Mouse (Mus musculus): ENCODE results near the gene Gm20538. TPM values are rescaled to one million over a fixed set of nuclear protein-coding genes. Genes with fewer than 3 reads are reported as not detected.

The Gm20538 gene
- not detected for total RNA-seq (2021)
- long read RNA-seq, experiment 1 = 0 reads
- long read RNA-seq, experiment 2 = 0 reads

DNA sequence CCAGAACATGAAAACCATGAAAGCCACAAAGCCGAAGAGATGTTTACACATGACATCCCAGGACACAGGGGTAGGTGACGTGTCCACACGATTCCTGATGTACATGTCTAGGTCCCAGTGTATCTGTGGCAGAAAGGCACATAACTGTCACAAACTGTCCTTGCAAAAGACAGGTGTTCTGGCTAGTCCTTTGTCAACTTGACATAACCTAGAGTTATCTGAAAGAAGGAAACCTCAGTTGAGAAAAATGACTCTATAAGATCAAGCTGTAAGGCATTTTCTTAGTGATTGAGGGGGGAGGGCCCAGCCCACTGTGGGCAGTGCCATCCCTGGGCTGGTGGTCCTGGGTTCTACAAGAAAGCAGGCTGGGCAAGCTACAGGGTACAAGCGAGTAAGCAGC is at the start of gene Gm20538:
Gene Gm20538, minus strand, starts transcription at position 101 of the 400 bp plus-strand sequence.
- no peak for DNase-seq (ENCODE audit: low spot score in 2 of 2)

DNA sequence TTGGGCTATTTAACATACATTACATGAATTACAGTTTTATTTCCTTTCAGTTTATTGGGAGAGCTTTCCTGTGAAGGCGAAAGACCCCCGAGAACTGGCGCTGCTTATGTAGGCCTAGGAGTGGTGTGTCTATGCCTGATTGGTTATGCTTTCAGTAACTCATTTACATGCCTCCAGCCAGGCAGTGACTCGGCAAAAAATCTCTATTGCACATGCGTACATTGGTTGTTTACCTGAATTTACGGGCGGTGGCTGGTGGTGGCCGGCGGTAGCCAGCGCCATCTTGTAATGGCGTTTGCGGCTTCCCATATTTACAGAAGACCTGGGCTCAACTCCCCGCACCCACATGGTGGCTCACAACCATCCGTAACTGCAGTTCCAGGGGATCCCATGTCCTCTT is 41.5 kb upstream of the Gm20538 start:
- DNase-seq (ENCODE audit: low spot score in 2 of 2) = no peak

DNA sequence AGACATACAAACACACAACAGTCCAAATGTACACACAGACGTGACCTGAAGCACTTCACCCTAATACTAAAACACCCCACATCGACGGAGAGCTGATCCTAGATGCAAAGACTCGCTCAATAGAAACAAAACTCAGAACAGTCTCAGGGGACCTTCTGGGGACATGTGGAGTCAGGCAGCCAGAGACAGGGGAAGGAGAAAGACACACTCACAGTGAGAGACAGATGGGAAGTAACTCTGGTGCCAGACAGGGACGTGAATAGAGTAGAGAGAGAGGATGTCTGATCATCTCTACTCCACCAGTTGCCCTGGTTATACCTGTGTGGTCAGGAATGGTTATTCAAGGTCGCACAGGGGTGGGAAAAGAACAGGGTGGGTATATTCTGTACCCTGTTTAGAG is 39.0 kb upstream of the Gm20538 start:
- no peak for DNase-seq (ENCODE audit: low spot score in 2 of 2)

DNA sequence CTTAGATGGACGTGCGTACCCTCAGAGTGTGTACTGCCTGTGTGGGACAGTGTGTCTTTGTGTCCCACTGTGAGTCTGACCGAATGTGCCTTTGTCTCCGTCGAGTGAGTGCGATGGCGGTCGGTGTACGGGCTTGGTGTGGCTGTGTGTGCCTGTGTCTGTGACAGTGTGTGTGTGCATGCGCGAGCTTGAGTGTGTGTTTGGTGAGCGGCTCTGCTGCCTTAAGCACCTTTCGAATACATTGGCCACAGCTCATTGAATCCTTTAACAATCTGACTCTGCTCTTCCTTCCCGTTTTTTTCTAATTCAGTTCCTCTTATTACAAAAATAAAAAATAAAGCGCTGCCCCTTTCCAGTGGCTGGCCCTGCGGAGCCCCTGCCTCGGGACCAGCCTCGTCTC is 38.4 kb upstream of the Gm20538 start:
- DNase-seq (ENCODE audit: low spot score in 2 of 2) = no peak

DNA sequence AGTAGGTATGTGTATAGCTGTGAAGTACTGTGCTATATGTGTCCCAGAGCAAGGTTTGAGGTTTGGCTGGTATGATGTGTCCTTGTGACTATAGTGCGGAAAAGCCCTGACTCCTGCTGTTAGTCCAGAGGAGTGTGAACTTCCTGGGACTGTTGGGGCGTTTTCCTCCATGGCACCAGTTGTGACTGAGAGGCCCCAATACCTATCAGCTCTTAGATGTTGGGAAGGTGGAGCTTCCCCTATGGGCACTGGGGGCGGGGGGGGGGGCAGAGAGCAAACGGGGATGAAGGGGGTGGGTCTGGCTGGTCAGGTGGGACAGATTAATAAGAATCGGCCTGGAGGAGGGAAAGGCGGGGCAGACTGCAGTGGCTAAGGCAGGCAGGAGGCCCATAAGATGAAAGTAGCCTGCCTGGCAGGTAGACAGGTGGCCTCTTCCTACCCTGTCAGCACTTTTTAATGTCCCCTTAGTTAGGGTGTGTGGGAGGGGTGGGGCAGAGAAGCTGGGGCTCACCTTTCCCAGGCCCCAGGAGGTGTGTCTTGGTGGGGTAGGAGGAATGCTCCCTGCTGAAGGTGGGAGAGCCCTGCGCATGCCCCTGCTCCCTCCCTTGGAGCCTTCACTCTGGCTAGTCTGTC is 37.1 kb upstream of the Gm20538 start:
- DNase-seq (ENCODE audit: low spot score in 2 of 2) = no peak

DNA sequence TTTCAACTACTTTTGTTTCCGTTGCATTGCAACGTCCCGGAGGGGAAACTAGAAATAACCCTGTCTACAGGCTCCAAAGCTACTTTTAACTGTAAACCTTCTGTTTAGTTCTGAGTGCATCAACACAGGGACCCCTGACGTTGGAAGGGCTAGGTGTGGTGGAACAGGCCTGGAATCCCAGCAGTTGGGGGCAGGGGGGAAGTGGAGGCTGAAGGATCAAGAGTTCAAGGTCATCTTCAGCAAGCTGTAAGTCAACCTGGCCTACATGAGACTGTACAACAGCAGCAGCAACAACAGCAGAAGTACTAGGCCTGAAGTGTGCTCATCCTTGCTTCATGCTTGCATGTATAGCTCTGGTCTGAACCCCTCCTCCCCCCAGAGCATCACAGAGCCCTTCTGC is 35.4 kb upstream of the Gm20538 start:
- no peak for DNase-seq (ENCODE audit: low spot score in 2 of 2)

DNA sequence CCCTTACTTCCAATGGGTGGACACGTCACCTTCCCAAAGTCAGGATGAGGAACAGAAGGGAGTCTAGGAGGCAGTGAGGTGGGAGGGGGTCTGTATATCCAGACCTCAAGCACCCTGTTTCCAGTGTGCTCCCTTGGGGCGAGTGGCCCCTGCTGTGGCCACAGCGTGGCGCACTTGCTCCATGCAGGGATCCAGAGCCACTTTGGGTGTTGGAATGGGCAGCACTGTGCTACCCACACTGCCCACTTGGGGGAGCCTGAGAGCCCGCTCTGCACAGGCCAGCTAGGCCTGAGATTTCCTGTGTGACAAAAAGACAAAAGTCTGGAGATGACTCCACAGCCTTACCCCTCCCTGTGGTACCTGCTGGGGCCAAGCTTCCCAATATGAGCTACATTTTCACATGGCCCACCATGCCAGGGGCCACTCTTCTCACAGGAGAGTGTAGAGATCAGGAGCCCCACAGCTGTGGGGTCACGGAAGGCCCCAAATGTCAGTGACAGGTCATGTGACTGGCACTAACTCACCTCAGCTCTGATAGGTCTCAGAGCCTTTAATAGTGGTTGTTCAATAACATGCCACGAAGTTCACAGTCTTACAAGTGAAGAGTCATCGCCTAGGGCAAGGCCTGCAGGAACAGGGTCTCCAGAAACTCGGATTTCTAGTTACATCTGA is 30.1 kb upstream of the Gm20538 start:
- DNase-seq (ENCODE audit: low spot score in 2 of 2) = peak; percentile 93 to 95

DNA sequence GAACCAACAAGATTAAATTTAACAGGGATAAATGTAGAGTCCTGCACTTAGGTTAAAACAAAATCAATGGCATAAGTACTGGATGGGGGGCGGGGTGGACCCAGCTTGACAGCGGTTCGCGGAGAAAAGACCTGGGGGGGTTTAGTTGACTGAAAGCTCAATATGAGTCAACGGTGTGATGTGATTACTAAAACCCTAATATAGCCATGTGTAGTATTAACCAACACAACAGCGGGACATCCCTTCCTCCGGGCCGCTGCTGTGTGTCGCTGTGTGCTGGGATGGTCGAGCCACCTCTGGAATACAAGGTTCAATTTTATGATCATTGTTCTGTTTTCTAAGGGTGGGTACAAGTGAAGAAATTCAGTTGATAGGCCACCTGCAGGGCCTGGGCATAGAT is 29.5 kb upstream of the Gm20538 start:
- no peak for DNase-seq (ENCODE audit: low spot score in 2 of 2)

DNA sequence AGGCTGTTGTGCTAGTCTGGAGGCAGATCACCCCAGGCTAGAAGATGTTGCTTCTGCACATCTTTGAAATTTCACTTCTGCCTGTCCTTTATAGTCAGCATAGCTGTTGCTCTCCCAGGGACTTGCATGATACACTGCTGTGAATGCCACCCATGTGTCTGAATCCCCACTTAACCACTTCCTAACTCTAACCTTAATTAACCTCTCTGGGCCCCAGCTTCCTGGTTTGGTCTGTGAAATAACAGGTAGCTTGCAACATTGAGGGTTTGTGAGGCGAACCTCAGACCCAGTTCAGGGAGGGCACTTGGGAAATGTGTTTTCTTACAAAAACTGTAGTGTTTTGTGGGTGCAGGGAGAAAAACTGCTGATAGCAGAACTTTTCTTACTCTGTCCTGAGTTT is 25.4 kb upstream of the Gm20538 start:
- no peak for DNase-seq (ENCODE audit: low spot score in 2 of 2)

DNA sequence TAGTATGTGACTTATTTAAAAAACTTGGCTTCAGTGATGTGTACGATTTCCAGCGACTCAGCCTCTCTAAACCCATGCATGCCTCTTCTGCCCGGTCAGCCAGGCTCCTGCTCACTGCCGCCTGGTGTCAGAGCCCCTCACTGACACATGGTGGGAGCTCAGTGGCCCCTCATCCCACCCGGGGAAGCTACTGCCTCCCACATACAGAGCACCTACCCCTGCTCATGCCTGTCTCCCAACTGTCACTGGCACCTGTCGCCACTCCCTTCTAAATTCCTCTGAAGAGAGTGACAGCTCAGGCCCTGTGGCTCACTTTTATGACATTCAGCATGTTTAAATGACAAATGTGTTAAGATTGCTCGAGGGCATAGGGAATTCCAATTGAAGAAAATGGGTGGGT is 23.6 kb upstream of the Gm20538 start:
- no peak for DNase-seq (ENCODE audit: low spot score in 2 of 2)

DNA sequence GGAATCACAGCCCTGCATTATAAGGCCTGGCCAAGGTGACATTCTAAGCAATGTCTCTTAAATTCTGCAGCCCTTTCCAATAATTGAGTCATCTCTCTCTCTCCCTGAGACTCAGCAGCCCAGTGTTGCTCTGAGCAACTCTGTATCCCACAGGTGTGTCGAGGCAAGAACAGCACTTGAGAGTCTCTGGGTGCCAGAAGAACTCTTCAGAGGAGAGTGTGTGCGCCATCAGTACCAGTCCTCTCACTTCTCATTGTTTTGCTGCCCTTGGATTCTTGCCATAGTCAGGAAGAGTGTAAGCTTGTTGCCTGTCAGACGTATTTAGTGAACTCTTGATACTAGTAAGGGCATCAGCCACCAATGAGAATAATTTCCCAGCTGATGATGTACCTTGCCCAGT is 15.1 kb upstream of the Gm20538 start:
- DNase-seq (ENCODE audit: low spot score in 2 of 2) = no peak

DNA sequence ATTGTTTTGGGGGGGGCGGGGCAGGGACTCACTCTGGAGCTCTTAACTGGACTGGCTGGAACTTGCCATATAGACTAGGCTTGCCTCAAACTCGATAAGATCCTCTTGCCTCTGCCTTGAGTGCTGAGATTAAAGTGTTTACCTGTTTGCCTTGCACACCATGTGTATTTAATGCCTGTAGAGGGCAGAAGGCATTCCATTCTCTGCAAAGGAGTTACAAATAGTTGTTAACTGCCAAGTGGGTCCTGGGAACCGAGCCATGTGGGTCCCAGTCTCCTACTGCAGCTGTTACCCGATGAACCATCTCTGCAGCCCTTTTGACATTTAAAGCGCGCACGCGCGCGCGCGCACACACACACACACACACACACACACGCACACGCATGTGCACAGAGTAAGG is 11.4 kb upstream of the Gm20538 start:
- no peak for DNase-seq (ENCODE audit: low spot score in 2 of 2)

DNA sequence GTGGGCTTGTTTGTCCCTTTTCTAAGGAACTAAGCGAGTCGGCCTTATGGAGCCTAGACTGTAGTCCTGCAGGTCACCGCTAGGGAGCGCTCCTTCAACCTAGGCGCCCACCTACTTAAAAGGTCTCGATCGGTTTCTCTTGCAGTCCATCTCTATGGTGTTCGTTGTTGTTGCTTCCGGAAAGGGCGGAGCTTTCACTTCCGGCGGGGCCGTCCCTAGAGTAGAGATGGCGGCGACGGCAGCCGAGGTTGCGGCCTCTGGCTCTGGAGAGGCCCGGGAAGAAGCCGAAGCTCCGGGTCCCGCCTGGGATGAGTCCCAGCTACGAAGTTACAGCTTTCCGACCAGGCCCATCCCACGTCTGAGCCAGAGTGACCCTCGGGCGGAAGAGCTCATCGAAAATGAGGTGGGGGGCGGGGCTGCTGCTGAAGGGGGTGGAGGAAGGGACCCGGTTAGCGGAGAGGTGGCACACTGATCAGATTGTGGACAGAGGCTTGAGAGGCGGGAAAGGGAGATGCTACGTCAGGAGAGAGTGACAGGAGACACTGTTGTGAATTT is 10.1 kb upstream of the Gm20538 start, which contains the start of gene Hif1an:
Gene Hif1an, plus strand, starts transcription at position 199 of the 555 bp plus-strand sequence.
- DNase-seq (ENCODE audit: low spot score in 2 of 2) = peak; percentile 91 to 96

DNA sequence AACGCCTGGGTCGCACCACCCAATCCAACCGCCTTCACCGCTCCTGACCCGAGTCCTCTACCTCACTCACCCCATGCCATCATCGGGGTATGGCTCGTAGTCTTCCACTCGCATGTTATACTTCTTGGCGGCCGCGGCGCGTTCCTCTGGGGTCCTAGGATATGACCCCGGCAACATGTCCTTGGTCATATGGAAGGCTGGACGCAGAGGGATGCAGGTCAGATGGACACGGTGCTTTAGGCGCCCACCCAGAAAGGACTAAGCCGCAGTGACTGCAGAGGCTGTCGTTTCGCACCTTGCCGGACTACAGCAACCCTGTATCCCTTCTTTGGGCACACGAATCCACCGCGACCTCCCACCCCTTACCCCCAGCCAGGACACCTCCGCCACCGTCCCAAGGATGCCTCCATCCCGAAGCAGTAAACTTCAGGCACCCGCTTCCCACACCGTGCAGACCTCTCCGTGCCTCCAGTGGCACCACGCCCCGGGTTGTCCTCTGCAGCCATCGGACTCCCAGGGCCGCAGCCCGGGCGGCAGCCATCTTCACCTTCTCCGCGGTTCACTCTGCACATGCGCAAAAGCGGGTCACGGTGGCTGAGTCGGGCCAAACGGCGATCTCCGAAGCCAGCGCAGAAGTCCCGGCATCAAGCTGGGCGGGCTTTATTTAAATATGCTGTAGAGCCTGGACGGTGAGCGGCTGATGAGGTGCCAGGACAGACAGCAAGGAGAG is 2.4 kb upstream of the Gm20538 start, which contains the start of gene Ndufb8:
Gene Ndufb8, minus strand, starts transcription at position 580 of the 730 bp plus-strand sequence.
- peak; percentile 92 to 95 for DNase-seq (ENCODE audit: low spot score in 2 of 2)

DNA sequence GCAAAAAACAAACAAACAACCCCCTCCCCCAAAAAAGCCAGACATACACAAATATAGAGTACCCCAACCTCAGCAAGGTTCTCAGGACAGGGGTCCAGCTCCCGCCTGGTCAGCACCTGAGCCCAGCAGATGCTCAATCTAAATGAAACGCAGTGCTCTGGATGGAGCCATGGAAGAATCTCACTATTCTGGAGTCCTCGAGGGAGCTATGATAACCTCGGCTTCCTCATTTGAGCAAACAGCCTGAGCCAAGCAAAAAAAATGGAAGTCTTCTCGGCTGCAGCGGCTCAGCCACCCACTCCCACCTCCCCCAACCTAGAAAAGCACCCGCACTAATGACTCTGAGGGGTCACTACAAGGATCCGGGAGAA is 1.8 kb upstream of the Gm20538 start:
- no peak for DNase-seq (ENCODE audit: low spot score in 2 of 2)

DNA sequence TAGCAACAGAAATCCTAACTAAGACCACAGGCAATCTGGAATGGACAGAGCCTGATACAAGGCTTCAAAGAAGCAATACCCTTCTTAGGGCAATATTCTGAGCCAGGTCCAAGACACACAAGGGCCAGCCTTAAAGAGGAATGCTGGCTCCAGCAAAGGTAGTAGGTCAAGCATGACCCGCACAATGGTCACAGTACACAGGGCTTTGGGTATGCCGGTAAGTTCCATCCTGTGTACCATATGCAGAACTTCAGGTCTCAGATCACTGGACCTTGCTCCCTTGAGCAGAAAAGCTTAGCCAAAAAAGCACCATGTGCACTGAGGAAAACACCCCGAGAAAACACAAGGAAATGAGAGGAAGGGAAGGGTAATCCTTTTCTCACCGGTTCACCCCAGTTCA is 655 bp upstream of the Gm20538 start:
- DNase-seq (ENCODE audit: low spot score in 2 of 2) = no peak

DNA sequence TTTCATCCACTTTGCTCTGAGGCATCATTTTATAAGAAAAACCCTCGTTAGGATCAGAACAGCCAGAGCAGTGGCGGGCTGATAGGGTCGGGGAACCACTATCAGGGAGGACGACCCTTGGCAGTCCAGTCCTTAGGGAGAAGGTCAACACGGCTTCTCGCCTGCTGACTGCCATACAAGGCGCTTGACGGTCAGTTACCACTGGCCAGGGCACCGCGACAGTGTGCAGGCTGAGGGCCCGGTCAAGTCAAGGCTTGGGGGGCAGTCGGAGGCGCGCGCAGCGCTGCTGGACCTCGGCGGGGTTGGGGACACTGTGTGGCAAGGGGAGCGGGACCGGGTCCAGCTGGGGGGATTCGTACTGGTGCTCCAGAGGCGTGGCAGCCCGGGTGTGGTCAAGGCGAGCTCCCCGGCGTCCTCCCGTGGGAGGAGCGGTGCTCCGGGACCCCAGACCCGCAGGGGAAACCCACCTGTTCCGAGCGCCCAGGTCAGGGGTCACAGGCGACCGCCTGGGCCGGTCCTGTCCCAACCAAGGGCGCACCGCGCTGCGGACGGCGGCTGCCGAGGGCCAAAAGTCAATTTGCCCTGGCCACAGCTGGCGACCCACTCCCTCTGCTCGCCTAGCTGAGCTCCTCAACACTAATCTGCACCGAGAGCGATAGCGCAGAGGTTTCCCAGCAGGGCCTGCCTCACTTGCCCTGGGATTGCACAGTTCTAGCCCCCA is 7.2 kb downstream of the Gm20538 start, which contains the start of gene Sec31b:
Gene Sec31b, minus strand, starts transcription at position 544 of the 721 bp plus-strand sequence.
- DNase-seq (ENCODE audit: low spot score in 2 of 2) = no peak

DNA sequence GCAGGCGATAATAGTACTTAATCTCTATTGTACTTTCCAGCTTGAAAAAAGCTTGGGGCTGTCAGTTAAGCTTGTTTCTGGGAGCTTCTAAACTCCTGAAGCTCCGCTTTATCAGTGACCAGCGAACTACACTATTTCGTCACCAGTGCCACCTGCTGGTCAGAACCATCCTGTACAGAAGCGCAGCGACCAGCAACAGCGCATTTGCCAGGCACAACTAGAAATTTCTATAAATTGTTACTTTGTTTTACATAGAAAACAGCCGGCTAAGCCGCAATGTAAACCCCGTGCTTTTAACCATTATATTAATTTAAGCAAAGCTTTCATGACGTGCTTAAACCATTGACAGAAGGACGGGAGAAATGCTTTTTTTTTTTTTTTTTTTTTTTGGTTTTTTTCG is 7.9 kb downstream of the Gm20538 start:
- peak; percentile 59 to 65 for DNase-seq (ENCODE audit: low spot score in 2 of 2)

DNA sequence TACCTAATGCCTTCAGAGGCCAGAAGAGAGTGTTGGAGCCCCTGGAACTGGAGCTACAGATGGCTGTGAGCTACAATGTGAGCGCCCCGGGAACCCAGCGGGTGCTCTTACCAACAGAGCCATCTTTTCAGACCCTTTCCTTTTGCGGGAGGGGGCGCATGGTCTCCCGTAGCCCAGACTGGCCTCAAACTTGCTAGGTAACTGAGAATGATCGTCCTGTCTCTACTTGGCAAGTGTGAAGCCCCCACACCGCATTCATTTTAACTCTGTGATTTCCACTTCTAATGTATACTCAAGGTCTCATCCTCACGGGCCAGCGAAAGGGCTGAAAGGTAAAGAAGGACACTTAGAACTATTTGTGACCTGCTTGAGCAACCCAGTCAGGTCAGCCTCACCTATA is 8.3 kb downstream of the Gm20538 start:
- no peak for DNase-seq (ENCODE audit: low spot score in 2 of 2)

DNA sequence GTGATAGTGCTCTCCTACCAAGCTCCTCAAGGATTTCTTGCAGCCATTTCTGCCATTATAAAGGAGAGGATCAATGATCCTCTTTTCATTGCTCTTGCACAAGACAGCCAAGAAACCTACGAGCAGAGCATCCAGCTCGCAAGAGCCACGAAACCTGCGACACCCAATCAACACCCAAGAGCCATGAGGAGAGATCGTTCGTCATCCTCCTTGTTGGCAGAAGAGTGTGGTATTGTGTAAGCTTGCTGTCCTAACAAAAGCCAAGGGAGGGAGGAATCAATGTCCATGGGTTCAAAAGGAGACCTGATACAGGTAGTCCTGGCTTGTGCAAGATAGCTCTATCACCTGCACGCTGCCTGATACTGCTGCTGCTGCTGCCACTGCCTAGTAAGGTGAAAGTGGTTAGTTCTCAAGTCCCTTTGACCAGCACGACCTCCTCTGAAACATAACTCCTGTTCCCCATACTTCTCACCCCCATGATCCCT is 9.9 kb downstream of the Gm20538 start:
- DNase-seq (ENCODE audit: low spot score in 2 of 2) = no peak

DNA sequence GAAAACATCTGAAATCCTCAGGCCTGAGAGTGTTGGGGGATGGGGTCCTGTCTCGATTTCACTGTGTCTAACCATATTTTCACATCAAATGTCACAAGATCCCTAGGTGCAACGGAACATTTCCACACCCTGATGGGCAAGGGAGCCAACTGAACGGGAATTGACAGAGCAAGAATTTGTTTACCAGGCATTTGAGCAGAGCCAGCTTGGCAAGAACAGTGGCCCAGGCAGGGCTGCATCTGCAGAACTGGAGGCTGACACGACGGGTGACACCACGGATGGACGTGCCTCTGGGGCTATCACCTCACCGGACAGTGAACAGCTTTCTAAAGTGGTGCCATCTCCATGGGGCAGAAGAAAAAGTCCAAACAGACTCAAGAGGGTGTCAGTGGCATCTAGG is 15.2 kb downstream of the Gm20538 start:
- no peak for DNase-seq (ENCODE audit: low spot score in 2 of 2)
